Mouse (Mus musculus) urinary bladder, postnatal 10 days (tissue): ENCODE data around the gene Doxl2.

ENCODE experiments used
- DNase-seq: peaks from one replicate; pipeline ENCODE4 v3.0.0; 2022; ENCODE audit warnings: low spot score

Doxl2 gene

DNA sequence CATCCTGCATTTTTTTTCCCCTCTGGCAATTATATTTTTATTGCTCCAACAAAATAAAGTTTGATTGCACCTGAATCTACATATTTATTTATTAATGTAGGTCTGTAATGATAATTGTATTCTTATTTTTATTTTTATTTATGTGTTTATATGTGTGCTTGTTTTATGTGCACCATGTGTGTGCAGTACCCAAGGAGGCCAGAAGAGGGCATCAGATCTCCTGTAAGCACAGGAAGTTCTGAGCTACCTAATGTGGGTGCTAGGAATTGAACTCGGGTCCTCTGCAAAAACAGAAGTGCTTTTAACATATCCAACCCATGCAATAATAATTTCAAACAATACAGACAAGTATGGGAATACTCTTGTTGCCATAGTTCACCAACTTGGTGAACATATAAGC, 34.9 kb downstream of the Doxl2 start:
- DNase-seq, result no peak

DNA sequence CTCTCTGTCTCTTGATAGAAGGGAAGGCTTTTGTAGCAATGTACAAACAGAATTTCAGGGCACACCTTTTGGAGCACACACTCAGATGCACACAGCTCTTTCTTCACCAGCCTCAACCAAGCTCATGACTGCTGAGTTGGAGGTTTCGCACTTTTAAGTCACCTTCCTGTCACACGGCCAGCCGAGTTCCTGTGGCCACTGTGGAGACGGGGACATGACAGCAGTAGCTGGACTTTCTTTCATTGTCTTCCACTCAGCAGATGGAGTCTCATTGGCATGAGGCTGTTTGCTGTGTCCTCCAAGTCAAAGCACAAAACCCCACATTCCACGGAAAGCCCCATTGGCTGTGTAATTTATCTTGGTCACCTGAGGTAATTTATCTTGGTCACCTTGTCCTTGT, 36.4 kb downstream of the Doxl2 start:
- DNase-seq, result no peak

DNA sequence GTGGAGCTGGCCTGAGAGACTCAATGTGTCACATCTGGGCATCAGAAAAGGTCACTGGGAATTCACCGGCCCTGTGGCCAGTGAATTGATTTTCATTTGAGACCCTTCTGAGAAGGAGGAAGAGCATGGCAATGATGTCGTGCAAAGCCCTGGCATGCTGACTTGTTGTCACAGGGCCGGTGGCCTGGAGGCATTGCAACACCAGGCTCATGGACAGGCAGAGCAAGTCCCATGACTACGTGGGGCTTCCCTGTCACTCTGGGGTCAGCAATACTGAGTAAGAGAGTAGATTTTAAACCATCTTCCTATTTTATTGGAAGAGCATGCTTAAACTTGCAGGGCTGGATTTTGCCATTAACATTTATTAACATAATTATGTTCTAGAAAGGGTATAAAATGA, 38.3 kb downstream of the Doxl2 start:
- DNase-seq, result no peak

DNA sequence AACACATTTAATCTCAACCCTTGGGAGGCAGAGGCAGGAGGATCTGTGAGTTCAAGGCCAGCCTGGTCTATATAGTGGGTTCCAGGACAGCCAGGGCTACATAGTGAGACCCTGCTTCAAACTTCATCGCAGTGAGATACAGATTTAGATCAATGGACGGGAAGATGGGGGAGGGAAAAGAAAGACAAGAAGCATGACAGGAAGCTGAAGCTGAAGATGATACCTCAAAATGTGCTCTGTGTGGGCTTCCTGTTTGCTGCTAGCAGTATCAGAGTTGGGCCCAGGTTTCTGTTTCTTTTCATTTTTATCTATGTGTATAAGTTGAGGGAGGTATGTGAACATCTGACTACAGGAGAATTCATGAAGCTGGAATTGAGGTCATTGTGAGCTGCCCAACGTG, 38.7 kb downstream of the Doxl2 start:
- DNase-seq, result no peak

DNA sequence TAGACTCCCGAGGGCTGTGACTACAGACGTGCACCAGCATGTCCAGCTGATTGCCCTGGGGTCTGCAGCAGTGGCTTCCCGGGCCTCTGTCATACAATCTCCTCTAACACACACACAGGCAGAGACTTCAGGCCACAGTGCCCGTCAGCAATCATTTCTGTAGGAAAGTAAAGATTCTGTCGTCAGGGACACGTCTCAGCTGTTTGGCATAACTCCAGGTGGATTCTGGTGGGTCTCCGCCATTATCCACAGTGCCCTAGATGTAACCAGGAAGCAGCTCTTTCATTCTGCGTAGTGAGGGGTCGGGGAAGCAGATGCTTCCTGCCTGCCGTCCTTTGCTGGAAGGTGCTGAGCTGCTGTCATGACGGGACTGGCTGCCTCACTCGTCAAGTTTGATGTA, 42.4 kb downstream of the Doxl2 start:
- DNase-seq, result no peak

DNA sequence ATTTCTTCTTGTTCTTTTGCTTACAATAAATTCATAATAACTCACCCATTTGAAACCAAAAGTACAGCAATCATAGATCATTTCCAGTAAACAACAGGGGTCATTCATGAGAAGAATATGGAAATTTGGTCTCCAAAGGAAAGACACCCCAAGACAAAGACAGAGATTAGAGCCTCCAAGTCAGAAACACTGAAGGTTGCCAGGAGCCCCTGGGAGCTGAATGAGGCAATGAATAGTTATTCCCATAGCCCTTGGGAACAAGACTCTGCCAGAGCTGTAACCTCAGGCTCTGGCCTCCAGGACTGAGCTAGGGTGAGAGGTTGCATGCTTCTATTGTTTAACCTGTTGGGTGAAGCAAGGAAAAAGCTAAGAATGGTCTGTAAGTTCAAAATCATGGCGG, 44.6 kb downstream of the Doxl2 start:
- no peak for DNase-seq

DNA sequence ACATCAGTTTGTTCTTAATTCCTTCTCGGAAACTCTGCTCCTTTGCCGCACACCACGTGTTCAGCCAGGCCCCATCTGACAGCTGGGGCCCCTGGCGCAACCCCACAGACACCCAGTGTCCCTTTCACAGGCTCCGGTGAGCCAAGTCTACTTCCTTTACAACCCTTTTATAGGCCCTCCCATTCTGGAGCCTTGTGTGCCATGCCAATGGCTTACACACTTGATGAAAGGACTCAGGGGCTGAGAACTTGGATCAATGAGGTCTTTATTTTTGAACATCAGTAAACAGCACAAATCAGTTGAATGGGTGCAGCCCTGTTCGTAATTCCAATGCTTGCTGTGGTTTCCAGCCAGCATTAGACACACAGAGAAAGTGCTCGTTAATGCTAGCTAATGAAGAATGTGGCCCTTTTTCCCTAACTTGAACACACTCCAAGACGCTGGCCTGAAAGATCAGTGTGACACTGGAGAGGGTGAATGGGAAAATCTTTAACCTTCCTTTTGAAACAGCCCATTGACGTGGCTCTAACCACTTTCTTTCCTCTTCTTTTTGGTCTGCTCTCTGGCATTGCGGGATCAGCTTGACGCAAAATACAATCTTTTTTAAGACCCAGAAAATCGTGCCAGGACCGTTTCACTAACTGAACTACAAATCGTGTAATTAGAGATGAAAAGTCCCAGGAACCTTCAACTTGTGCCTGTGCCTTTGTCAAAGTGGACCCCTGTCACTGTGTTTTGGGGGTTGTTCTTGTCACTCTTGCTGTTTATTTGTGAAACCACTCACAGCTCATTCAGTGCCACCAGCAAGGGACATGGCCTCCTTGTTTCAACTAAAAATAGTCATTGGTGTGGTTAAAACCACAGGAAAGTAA, 46.6 kb downstream of the Doxl2 start:
- no peak for DNase-seq

DNA sequence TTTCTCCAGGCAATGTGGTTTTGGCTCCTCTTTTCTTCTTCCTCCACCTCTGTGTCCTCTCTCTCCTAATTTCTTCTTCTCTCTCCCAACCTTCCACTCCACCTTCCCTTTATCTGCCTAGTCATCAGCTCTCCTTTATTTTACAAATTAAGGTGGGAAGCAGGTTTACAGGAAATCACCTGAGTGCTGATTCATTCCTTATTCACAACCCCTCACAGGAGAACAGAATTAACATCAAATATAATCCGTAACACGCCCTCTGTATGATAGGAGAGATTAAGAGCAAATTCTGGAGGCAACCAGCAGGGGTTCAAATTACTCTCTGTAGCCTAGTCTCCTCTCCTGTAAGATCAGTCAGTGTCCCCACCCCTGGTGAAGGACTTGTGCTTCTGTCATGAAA, 47.6 kb downstream of the Doxl2 start:
- no peak for DNase-seq

DNA sequence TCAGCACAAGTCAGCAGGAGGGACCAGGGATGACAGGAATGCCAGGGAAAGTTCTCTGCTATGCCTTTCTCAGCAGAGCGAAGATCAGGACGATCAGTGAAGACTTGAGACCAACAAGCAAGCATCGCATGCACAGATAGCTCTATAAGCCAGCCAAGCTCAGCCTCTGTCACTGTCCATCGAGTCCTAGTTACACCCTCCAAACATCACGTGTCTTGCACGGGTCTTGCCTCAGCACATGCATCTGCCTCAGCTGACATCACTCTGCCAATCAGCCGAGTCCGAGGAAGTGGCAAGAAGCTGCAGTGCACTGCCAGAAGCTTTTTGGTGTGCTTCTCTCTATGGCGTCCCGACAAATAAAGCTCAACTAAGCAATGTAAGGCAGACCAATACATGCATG, 48.6 kb downstream of the Doxl2 start:
- no peak for DNase-seq

DNA sequence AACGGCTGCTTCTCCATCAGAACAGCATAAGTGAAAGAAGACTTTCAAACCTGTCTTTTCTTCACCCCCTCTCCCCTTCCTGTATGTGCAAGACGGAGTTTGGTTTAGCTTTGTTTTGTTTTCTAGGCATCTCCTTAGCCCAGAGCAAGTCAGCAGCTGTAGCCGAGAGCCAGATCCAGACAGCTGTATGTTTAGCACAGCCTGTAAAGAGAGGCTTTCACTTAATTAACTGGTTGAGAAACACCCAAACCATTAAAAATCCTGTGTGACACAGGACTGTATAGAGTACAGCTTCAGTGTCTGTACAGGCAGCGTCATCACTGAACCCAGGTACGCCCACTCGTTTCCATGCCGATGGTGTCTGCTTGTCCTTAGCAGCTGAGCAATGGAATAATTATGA, 50.5 kb downstream of the Doxl2 start:
- no peak for DNase-seq

DNA sequence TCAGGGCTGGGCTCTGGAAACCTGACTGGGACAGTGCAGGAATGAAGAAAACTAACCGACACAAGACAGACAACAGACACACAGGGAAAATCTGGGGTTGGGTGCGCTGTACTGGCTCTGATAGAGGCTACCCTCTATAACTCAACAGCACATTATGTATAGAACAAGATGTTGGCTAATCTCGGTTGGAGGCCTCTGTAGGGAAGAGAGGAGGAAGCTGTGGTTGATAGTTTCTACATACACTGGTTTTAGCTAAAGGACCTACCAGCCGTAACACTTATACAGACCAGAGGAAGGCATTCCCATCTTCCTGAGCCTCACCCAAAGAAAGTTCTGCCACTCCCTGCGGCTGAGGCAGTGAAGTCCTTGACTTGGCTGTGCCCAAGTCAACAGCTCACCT, 51.7 kb downstream of the Doxl2 start:
- DNase-seq, result no peak

DNA sequence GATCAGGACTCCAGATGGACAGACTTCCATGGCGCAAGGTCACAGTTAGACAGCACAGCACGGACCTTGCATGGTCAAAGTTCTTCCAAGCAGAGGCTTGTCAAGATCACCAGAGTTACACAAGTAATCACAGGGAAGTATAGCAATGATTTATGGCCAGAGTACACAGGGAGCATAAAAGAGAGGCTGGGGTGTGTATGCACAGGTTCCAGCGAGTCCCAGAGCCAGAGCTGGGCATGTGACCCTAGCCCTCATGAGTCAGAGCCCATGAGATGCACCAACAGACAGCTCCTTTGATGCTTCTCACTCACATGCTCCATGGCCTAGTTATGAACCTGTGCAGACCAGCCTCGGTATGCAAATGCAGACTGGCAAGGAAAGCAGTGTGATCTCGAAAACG, 53.3 kb downstream of the Doxl2 start:
- no peak for DNase-seq
